Mouse (Mus musculus) CH12.LX (cell line): ENCODE data around the gene Trim30d. TPM values are rescaled to one million over a fixed set of nuclear protein-coding genes. Genes with fewer than 3 reads are reported as not detected.
"Not testable (repeated sequence)": the region's sequence is repeated elsewhere in the genome, so short reads cannot be mapped to it uniquely, and the experiment has no call there.

Experiments
- DNase-seq: peaks from one replicate; pipeline ENCODE4 v3.0.0-alpha.2; 2013; ENCODE audit errors: extremely low read depth
- H3K27ac ChIP-seq: 2 replicates; pipeline ENCODE4 v1.5.1; 2012; ENCODE audit warnings: low read depth, mild to moderate bottlenecking, control low read depth, moderate library complexity; ENCODE audit not compliant: insufficient read depth
- H3K27me3 ChIP-seq: replicated peaks from 2 replicates; pipeline ENCODE3; 2012; ENCODE audit warnings: inconsistent platforms
- H3K36me3 ChIP-seq, 2 experiments: replicated peaks in 1 of 2; 2 replicates each; pipeline versions ENCODE3 to v1.6.1; 2012; ENCODE audit warnings: inconsistent platforms in 1 of 2, low read length in 1 of 2, mild to moderate bottlenecking in 1 of 2, mixed read lengths in 1 of 2, moderate library complexity in 1 of 2; ENCODE audit not compliant: control insufficient read depth in 1 of 2, insufficient read depth in 1 of 2
- H3K4me1 ChIP-seq, 2 experiments: 2 replicates each; pipeline ENCODE4 v1.6.1; 2012; ENCODE audit warnings: inconsistent platforms in 1 of 2, moderate library complexity in 1 of 2; ENCODE audit not compliant: insufficient read depth in 2 of 2, control insufficient read depth in 1 of 2
- H3K4me2 ChIP-seq: 2 replicates; pipeline ENCODE4 v1.6.1; 2012; ENCODE audit warnings: low read depth, mild to moderate bottlenecking, control low read depth; ENCODE audit not compliant: poor library complexity, insufficient read depth, severe bottlenecking
- H3K4me3 ChIP-seq, 3 experiments: fragments of 150-350 bp in 1 of 3; sonication (generic) in 1 of 3; replicated peaks in 1 of 3; 2 replicates each; pipeline versions ENCODE3 to v1.5.1; 2011 to 2012; ENCODE audit warnings: low read depth in 2 of 3, low read length in 2 of 3, mild to moderate bottlenecking in 2 of 3, moderate library complexity in 2 of 3, control low read depth in 1 of 3, improper control_type of control experiment in 1 of 3, inconsistent platforms in 1 of 3, mixed read lengths in 1 of 3; ENCODE audit not compliant: poor library complexity in 1 of 3
- H3K79me2 ChIP-seq: replicated peaks from 2 replicates; pipeline ENCODE4 v1.6.1; 2012; ENCODE audit warnings: mild to moderate bottlenecking, moderate library complexity; ENCODE audit not compliant: control insufficient read depth, poor library complexity, insufficient read depth, severe bottlenecking; ENCODE audit errors: extremely low read depth
- H3K9ac ChIP-seq: 2 replicates; pipeline ENCODE4 v1.6.1; 2012; ENCODE audit warnings: low read depth, mild to moderate bottlenecking, control low read depth, moderate library complexity; ENCODE audit not compliant: insufficient read depth
- H3K9me3 ChIP-seq: replicated peaks from 2 replicates; pipeline ENCODE3; 2012; ENCODE audit warnings: low read length, inconsistent platforms, mixed read lengths
- CHD1 ChIP-seq: IDR thresholded peaks from 2 replicates; pipeline ENCODE4 v1.6.1; 2012; ENCODE audit warnings: low read depth, low read length, improper control_type of control experiment, inconsistent platforms
- E2F4 ChIP-seq: IDR thresholded peaks from 2 replicates; pipeline ENCODE4 v1.6.1; 2011; ENCODE audit warnings: low read depth, low read length, improper control_type of control experiment; ENCODE audit not compliant: insufficient replicate concordance
- ELF1 ChIP-seq: IDR thresholded peaks from 2 replicates; pipeline ENCODE4 v1.6.1; 2014; ENCODE audit warnings: low read depth, mild to moderate bottlenecking, inconsistent platforms, low read length, improper control_type of control experiment
- EP300 ChIP-seq: IDR thresholded peaks from 2 replicates; pipeline ENCODE4 v1.6.1; 2011; ENCODE audit warnings: low read length, improper control_type of control experiment
- IRF4 ChIP-seq: IDR thresholded peaks from 2 replicates; pipeline ENCODE4 v1.6.1; 2014; ENCODE audit warnings: low read depth, mild to moderate bottlenecking, inconsistent platforms, low read length, improper control_type of control experiment
- MAX ChIP-seq: IDR thresholded peaks from 2 replicates; pipeline ENCODE4 v1.6.1; 2011; ENCODE audit warnings: low read length, improper control_type of control experiment
- MEF2A ChIP-seq: IDR thresholded peaks from 2 replicates; pipeline ENCODE4 v1.6.1; 2014; ENCODE audit warnings: low read depth, mild to moderate bottlenecking, inconsistent platforms, low read length, improper control_type of control experiment, borderline replicate concordance
- MYC ChIP-seq: IDR thresholded peaks from 2 replicates; pipeline ENCODE4 v1.6.1; 2011; ENCODE audit warnings: low read depth, mild to moderate bottlenecking, improper control_type of control experiment, low read length
- NRF1 ChIP-seq: IDR thresholded peaks from 2 replicates; pipeline ENCODE4 v1.6.1; 2014; ENCODE audit warnings: low read depth, mild to moderate bottlenecking, inconsistent platforms, low read length, improper control_type of control experiment, moderate library complexity
- PAX5 ChIP-seq: IDR thresholded peaks from 2 replicates; pipeline ENCODE4 v1.6.1; 2012; ENCODE audit warnings: low read length, inconsistent platforms, mixed read lengths
- POLR2AphosphoS2 ChIP-seq: IDR thresholded peaks from 2 replicates; pipeline ENCODE4 v1.6.1; 2011; ENCODE audit warnings: low read depth, low read length, improper control_type of control experiment
- RCOR1 ChIP-seq: conservative IDR thresholded peaks from 2 replicates; pipeline ENCODE4 v1.6.1; 2012; ENCODE audit warnings: low read depth, mild to moderate bottlenecking, inconsistent platforms, low read length, improper control_type of control experiment
- ZKSCAN1 ChIP-seq: IDR thresholded peaks from 2 replicates; pipeline ENCODE4 v1.6.1; 2012; ENCODE audit warnings: low read depth, inconsistent platforms, low read length, improper control_type of control experiment, borderline replicate concordance
- ZMIZ1 ChIP-seq: IDR thresholded peaks from 2 replicates; pipeline ENCODE4 v1.6.1; 2012; ENCODE audit warnings: low read depth, mild to moderate bottlenecking, inconsistent platforms, low read length, improper control_type of control experiment
- ZNF384 ChIP-seq: IDR thresholded peaks from 2 replicates; pipeline ENCODE4 v1.6.1; 2012; ENCODE audit warnings: low read depth, low read length, improper control_type of control experiment, inconsistent platforms
- dilution Hi-C: fragments of 300-500 bp; cut with MboI; formaldehyde crosslinking; loops from 2 replicates; pipeline ENCODE4 v1.14.3; 2020; ENCODE audit warnings: low sequenced_read_pairs; ENCODE audit not compliant: extremely low pct_unique_long_range_greater_than_20kb, extremely low pct_ligation_motif_present
- in situ Hi-C: fragments of 300-500 bp; cut with MboI; formaldehyde crosslinking; loops from 3 replicates; pipeline ENCODE4 v1.14.3; 2019; ENCODE audit warnings: low sequenced_read_pairs, low pct_ligation_motif_present, low pct_unique_long_range_greater_than_20kb, mixed read lengths
- polyA plus RNA-seq: library from polyadenylated mRNA; unstranded; fragments of >175 nt; gene quantifications from 2 replicates; pipeline ENCODE4 v1.2.1, GENCODE M21; 2012; ENCODE audit warnings: low read depth; ENCODE audit not compliant: insufficient read length
- total RNA-seq, 2 experiments: library from RNA; depleted of rRNA; stranded (reverse); fragments of 300-350 nt in 1 of 2; fragments of >200 nt in 1 of 2; gene quantifications; 2 replicates each; pipeline ENCODE4 v1.2.3; 2012 to 2014

Gene Trim30d
- total and polyA plus RNA-seq, 3 experiments: 8.3 to 17.3 (median 15.4) TPM

DNA sequence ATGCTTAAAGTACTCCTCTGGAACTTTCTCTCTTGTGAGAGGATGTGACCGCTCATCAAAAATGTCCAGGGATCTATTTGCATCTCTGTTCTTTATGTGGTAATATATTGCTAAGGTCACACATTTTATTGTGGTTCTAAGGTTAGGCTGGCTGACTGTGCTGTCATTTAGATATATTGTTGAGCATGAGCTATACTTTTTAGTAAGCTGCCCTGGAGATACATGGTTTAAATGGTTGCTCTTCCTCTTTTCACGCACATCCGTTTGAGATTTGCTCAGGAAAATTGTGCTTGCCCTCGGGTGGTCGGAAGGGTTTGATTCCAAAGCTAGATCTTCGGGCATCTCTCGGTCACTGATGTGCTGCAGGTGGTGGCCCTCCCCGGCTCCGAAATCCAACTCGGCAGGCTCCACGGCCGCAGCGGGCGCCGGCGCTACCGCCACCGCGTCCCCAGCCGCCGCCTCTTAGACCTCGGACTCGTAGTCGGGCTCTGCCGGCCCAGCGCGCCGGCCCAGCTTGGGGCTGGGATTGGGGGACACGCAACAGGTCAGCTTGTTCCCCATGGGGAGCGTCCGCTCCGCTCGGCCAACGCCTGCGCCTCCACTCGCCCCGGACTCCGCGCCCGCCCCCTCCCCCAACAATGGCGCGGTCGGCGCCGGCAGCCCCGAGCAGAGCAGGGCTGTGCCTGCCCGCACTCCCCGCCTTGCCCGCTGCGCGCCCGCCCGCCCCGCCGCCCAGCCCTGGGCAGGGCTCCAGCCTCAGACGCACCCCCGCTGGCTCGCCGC, 5.9 kb downstream of the Trim30d start:
- peaks cover 0 to 4% of the 10 kb centered on the region in 2 experiments for H3K36me3 ChIP-seq
- H3K4me3 ChIP-seq: no peak overlapping the region
- dilution Hi-C loops: no loop called here
- no peak overlapping the region for H3K4me2 ChIP-seq
- H3K9me3 ChIP-seq: peaks cover 8% of the 10 kb centered on the region
- peaks cover 0 to 10% of the 10 kb centered on the region in 2 experiments; a peak in 2 of 4 replicates for H3K4me1 ChIP-seq
- DNase-seq: no peak
- H3K79me2 ChIP-seq: no peaks in the 10 kb centered on the region
- no peak overlapping the region for H3K27ac ChIP-seq
- H3K27me3 ChIP-seq: no peaks in the 10 kb centered on the region
- TF ChIP-seq CHD1 (no peak), ZKSCAN1 (no peak)
- TF ChIP-seq, all 38 proteins: peak for 0
- H3K9ac ChIP-seq: no peak overlapping the region
- in situ Hi-C loops: no loop called here

- in situ Hi-C loops, H3K4me1 ChIP-seq, H3K79me2 ChIP-seq, H3K27me3 ChIP-seq, H3K9me3 ChIP-seq, H3K9ac ChIP-seq, H3K4me2 ChIP-seq, H3K4me3 ChIP-seq, DNase-seq, H3K27ac ChIP-seq, dilution Hi-C loops, H3K36me3 ChIP-seq: not testable (repeated sequence)
Measured at GRCm38 (mm10) chr7:104501186-104501585, 6.5 kb downstream of the Trim30d start.

- dilution Hi-C loops, in situ Hi-C loops, H3K36me3 ChIP-seq: not testable (repeated sequence)
Measured at GRCm38 (mm10) chr7:104499464-104499863, 8.2 kb downstream of the Trim30d start.

GRCm38 (mm10) chr7:104465065-104465744, 42.4 kb downstream of the Trim30d start, which contains the start of gene Trim30a:
Trim30a (minus strand) TSS chr7:104465193.
- peak; percentile 74 for DNase-seq
- peaks cover 4 to 25% of the 10 kb centered on the region in 2 experiments for H3K4me1 ChIP-seq
- peak within 1 kb of the TSS; percentile 56 to 84 (median 60) for H3K4me3 ChIP-seq
- H3K79me2 ChIP-seq: peaks cover 6% of the 10 kb centered on the region
- dilution Hi-C loops (no loop called here), in situ Hi-C loops (no loop called here)
- peak within 1 kb of the TSS; percentile 84 for H3K9ac ChIP-seq
- H3K4me2 ChIP-seq: peak within 1 kb of the TSS; percentile 92
- no peaks in the 10 kb centered on the region for H3K27me3 ChIP-seq
- no peaks in the 10 kb centered on the region for H3K9me3 ChIP-seq
- H3K36me3 ChIP-seq: peaks cover 0 to 6% of the 10 kb centered on the region in 2 experiments
- H3K27ac ChIP-seq: peak within 1 kb of the TSS; percentile 61
- TF ChIP-seq MEF2A: no peak
- TF ChIP-seq ZKSCAN1: no peak
- peak; percentile 70; the same call in 1 of the 2 replicates for TF ChIP-seq POLR2AphosphoS2
- peak; percentile 73 for TF ChIP-seq ELF1
- peak; percentile 71 for TF ChIP-seq ZMIZ1
- peak; percentile 43; the same call in 1 of the 2 replicates for TF ChIP-seq MAX
- TF ChIP-seq PAX5: no peak
- no peak for TF ChIP-seq E2F4
- TF ChIP-seq ZNF384: no peak
- TF ChIP-seq MYC: no peak
- TF ChIP-seq NRF1: no peak
- peak; percentile 79 for TF ChIP-seq IRF4
- 0 out of 2 replicates have a peak, but pooled peaks have one; percentile 59 for TF ChIP-seq RCOR1
- peak; percentile 79; the same call in 1 of the 2 replicates for TF ChIP-seq CHD1
- TF ChIP-seq EP300: no peak; the same call in 1 of the 2 replicates

More at GRCm38 (mm10) chr7:104499464-104499863, 8.2 kb downstream of the Trim30d start:
- DNase-seq, H3K9me3 ChIP-seq, H3K4me2 ChIP-seq, H3K4me3 ChIP-seq, H3K4me1 ChIP-seq, H3K27me3 ChIP-seq, H3K79me2 ChIP-seq, H3K27ac ChIP-seq, H3K9ac ChIP-seq: not testable (repeated sequence)
